ENCODE assay signal across 14 mouse cellular contexts in genomic region chr2:166029232-166029631, GRCm38 (mm10). TPM values are rescaled to one million over a fixed set of nuclear protein-coding genes. Genes with fewer than 3 reads are reported as not detected.
DNase-seq lines count a peak whose midpoint lies in the region; ATAC-seq and TF ChIP-seq lines count a peak whose summit lies in the region.
"Had no signal": no experiment of that assay in that cellular context is flagged by ENCODE, and none has a peak within 500 bp of the region (broad histone marks: within the 10 kb centered on the region; RNA-seq: fewer than 3 reads in every experiment).

No protein-coding gene starts in this region.

- H3K9me3 ChIP-seq in kidney, postnatal 0 days (replicated peaks; ENCODE audit: low read length): no peaks in the 10 kb centered on the region
- no peaks in the 10 kb centered on the region for H3K9me3 ChIP-seq in hindbrain, embryonic 15.5 days
- H3K9me3 ChIP-seq: liver, embryonic 15.5 days had no signal

- H3K4me3 ChIP-seq in gastrocnemius, adult 2 months: no peak overlapping the region; the same call in 1 of the 2 replicates
- H3K4me3 ChIP-seq in kidney, postnatal 0 days (replicated peaks; ENCODE audit: low read depth, low read length): no peak overlapping the region
- H3K4me3 ChIP-seq in hindbrain, embryonic 15.5 days: no peak overlapping the region

- H3K9ac ChIP-seq in kidney, postnatal 0 days (ENCODE audit: low read depth, low read length): no peak overlapping the region
- no peak overlapping the region for H3K9ac ChIP-seq in hindbrain, embryonic 15.5 days
- H3K9ac ChIP-seq: liver, embryonic 15.5 days had no signal

- peaks cover 17% of the 10 kb centered on the region for H3K4me1 ChIP-seq in kidney, postnatal 0 days (replicated peaks; ENCODE audit: insufficient read depth, low read length)
- peaks cover 27% of the 10 kb centered on the region for H3K4me1 ChIP-seq in hindbrain, embryonic 15.5 days (replicated peaks)

- H3K4me2 ChIP-seq in kidney, postnatal 0 days (ENCODE audit: low read length): no peak overlapping the region
- H3K4me2 ChIP-seq in hindbrain, embryonic 15.5 days: no peak overlapping the region

- no peak for ATAC-seq in kidney, postnatal 0 days (replicated peaks; ENCODE audit: low FRiP score, low read depth)
- ATAC-seq in hindbrain, embryonic 15.5 days (ENCODE audit: low FRiP score, low read depth): no peak
- ATAC-seq in CD4-positive, CD25-positive, alpha-beta regulatory T cell, adult 4 months: no peak
- ATAC-seq: Patski had no signal

- no peak for TF ChIP-seq CTCF in gastrocnemius, adult 2 months (IDR thresholded peaks at IDR 0.05)
- TF ChIP-seq CTCF in kidney, postnatal 0 days (IDR thresholded peaks at IDR 0.05; ENCODE audit: low read depth): no peak

- peak overlapping the region; percentile 92 for H3K27ac ChIP-seq in gastrocnemius, adult 2 months
- H3K27ac ChIP-seq in kidney, postnatal 0 days: peak overlapping the region; percentile 57; the same call in 1 of the 2 replicates
- 0 out of 2 replicates have a peak overlapping the region, but pooled peaks have one; percentile 6 for H3K27ac ChIP-seq in hindbrain, embryonic 15.5 days (replicated peaks)
- H3K27ac ChIP-seq: liver, embryonic 15.5 days had no signal

- DNase-seq in gastrocnemius, adult 2 months: no peak
- no peak for DNase-seq in gastrocnemius, postnatal 4 days (ENCODE audit: low spot score in 2 of 2)
- DNase-seq in kidney, postnatal 0 days (ENCODE audit: low spot score): no peak
- no peak for DNase-seq in kidney, adult 9 months
- peak; percentile 37 for DNase-seq in 416B (ENCODE audit: low read depth)
- DNase-seq in right cerebral cortex, adult 2 months (ENCODE audit: low spot score in 2 of 2): no peak
- DNase-seq: adrenal gland, postnatal 25 days; cerebellum, adult 8-10 months; kidney, postnatal 14 days; thymus, postnatal 14 days had no signal

- intact Hi-C loops in gastrocnemius, adult 2 months (cut with DNase I): no loop called here

- 36% methylated on average over 4 of the region's 4 CpGs for WGBS in kidney, postnatal 0 days
- 40% methylated on average over 4 of the region's 4 CpGs for WGBS in hindbrain, embryonic 15.5 days

- H3K27me3 ChIP-seq in kidney, postnatal 0 days (ENCODE audit: insufficient read depth, low read length): no peaks in the 10 kb centered on the region
- H3K27me3 ChIP-seq in hindbrain, embryonic 15.5 days: no peaks in the 10 kb centered on the region
- H3K27me3 ChIP-seq: liver, embryonic 15.5 days; Patski had no signal

- H3K36me3 ChIP-seq in kidney, postnatal 0 days (ENCODE audit: insufficient read depth, low read length): no peaks in the 10 kb centered on the region
- no peaks in the 10 kb centered on the region for H3K36me3 ChIP-seq in hindbrain, embryonic 15.5 days
- H3K36me3 ChIP-seq: liver, embryonic 15.5 days had no signal

RNA-seq across cellular contexts. Expression of gene Ncoa3, which starts 36.8 kb away (rescaled TPM):
- 10 to 100 TPM; 21.0 to 24.8 TPM for total RNA-seq in gastrocnemius, adult 2 months (2021)
- total RNA-seq in gastrocnemius, postnatal 4 days (2021): 10 to 100 TPM; 17.2 to 21.9 TPM
- 14.6 and 15.9 TPM in 2 replicates for polyA plus RNA-seq in kidney, postnatal 0 days (2015; fragmentation: Nextera tagmentation; extraction: Ambion mirVana)
- 14.0 and 15.1 TPM in 2 replicates for polyA plus RNA-seq in hindbrain, embryonic 15.5 days (2015; fragmentation: Nextera tagmentation; extraction: Ambion mirVana)
- polyA plus RNA-seq in CD4-positive, CD25-positive, alpha-beta regulatory T cell, adult 4 months (2017; shearing (Covaris generic)): 10 to 100 TPM; 78.6 to 87.5 TPM

Comparison
In these comparisons a context has a peak if more than half of its experiments do, and no peak if none do; other contexts are left out.
1. H3K27ac ChIP-seq: peak in every context shown above with its lines; median percentile 92 in gastrocnemius, adult 2 months; 57 in kidney, postnatal 0 days; 6 in hindbrain, embryonic 15.5 days.